Mouse (Mus musculus): ENCODE data around the gene Litaf. TPM values are rescaled to one million over a fixed set of nuclear protein-coding genes. Genes with fewer than 3 reads are reported as not detected.
"Not testable (repeated sequence)": the region's sequence is repeated elsewhere in the genome, so short reads cannot be mapped to it uniquely, and the experiment has no call there.

Gene Litaf
- polyA plus RNA-seq, 1 experiment from 2014 or later, result 112 TPM

- H3K36me3 ChIP-seq (ENCODE audit: insufficient read depth), result peaks cover 24% of the 10 kb centered on the region
- no peak overlapping the region for H3K9ac ChIP-seq
- ATAC-seq (ENCODE audit: insufficient read depth) (no peak), DNase-seq (no peak)
- no peak overlapping the region for H3K4me3 ChIP-seq (ENCODE audit: low read depth, low read length)
- H3K4me1 ChIP-seq (ENCODE audit: insufficient read depth), result 0 out of 2 replicates have a peak, but pooled peaks cover 3% of the 10 kb centered on the region
- no peak overlapping the region for H3K4me2 ChIP-seq
- no peaks in the 10 kb centered on the region for H3K27me3 ChIP-seq (ENCODE audit: insufficient read depth, low read length)
- no peak for TF ChIP-seq CTCF (IDR thresholded peaks at IDR 0.05; ENCODE audit: low read depth)
- H3K27ac ChIP-seq (ENCODE audit: low read depth), result no peak overlapping the region
- no peaks in the 10 kb centered on the region for H3K9me3 ChIP-seq (ENCODE audit: low read depth, low read length)
- 61% methylated on average over 5 of the region's 5 CpGs for WGBS
Observed at GRCm38 (mm10) chr16:10969342-10969741, 96.6 kb downstream of the Litaf start.

GRCm38 (mm10) chr16:10968299-10968698, 97.7 kb downstream of the Litaf start:
- 74% methylated on average over 4 of the region's 4 CpGs for WGBS
- no peak for TF ChIP-seq CTCF (IDR thresholded peaks at IDR 0.05; ENCODE audit: low read depth)
- no peak overlapping the region for H3K4me3 ChIP-seq (ENCODE audit: low read depth, low read length)
- ATAC-seq (ENCODE audit: insufficient read depth) (no peak), DNase-seq (no peak)
- no peak overlapping the region for H3K9ac ChIP-seq
- no peaks in the 10 kb centered on the region for H3K9me3 ChIP-seq (ENCODE audit: low read depth, low read length)
- no peak overlapping the region for H3K4me2 ChIP-seq
- H3K36me3 ChIP-seq (ENCODE audit: insufficient read depth), result peaks cover 27% of the 10 kb centered on the region
- no peak overlapping the region for H3K27ac ChIP-seq (ENCODE audit: low read depth)
- no peaks in the 10 kb centered on the region for H3K4me1 ChIP-seq (ENCODE audit: insufficient read depth)
- no peaks in the 10 kb centered on the region for H3K27me3 ChIP-seq (ENCODE audit: insufficient read depth, low read length)

DNA sequence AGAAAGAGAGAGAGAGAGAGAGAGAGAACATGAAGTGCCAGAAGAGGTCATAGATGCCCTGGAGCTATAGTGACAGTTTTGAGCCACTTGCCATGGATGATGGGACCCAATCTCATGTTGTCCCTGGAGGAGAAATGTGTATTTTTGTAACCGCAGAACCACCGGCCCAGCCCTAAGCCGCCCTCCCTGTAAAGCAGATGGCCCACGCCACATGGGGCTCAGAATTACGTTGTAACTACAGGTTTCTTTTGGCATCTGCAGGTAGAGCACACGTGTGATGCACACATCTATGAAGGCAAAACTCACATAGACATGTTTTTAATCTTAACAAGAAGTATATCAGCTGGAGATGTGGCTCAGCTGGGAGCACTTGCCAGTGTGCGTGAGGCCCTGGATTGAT, 98.2 kb downstream of the Litaf start:
- Histone ChIP-seq H3K27me3 (ENCODE audit: insufficient read depth, low read length) (no peaks in the 10 kb centered on the region), H3K36me3 (ENCODE audit: insufficient read depth) (peaks cover 33% of the 10 kb centered on the region), H3K9ac (no peak overlapping the region), H3K4me2 (no peak overlapping the region), H3K27ac (ENCODE audit: low read depth) (no peak overlapping the region), H3K9me3 (ENCODE audit: low read depth, low read length) (no peaks in the 10 kb centered on the region), H3K4me1 (ENCODE audit: insufficient read depth) (no peaks in the 10 kb centered on the region), H3K4me3 (ENCODE audit: low read depth, low read length) (no peak overlapping the region)
- DNase-seq, result no peak
- whole genome bisulfite sequencing, result 82% methylated on average over 7 of the region's 7 CpGs
- ATAC-seq (ENCODE audit: insufficient read depth), result no peak
- TF ChIP-seq CTCF (IDR thresholded peaks at IDR 0.05; ENCODE audit: low read depth), result no peak

GRCm38 (mm10) chr16:10967013-10967412, 98.9 kb downstream of the Litaf start:
- no peaks in the 10 kb centered on the region for H3K27me3 ChIP-seq (ENCODE audit: insufficient read depth, low read length)
- no peak for DNase-seq
- peaks cover 40% of the 10 kb centered on the region for H3K36me3 ChIP-seq (ENCODE audit: insufficient read depth)
- no peak for TF ChIP-seq CTCF (IDR thresholded peaks at IDR 0.05; ENCODE audit: low read depth)
- H3K9ac ChIP-seq, result no peak overlapping the region
- H3K27ac ChIP-seq (ENCODE audit: low read depth), result no peak overlapping the region
- ATAC-seq (ENCODE audit: insufficient read depth), result no peak
- no peak overlapping the region for H3K4me2 ChIP-seq
- WGBS, result 82% methylated on average over 6 of the region's 6 CpGs
- H3K9me3 ChIP-seq (ENCODE audit: low read depth, low read length), result no peaks in the 10 kb centered on the region
- H3K4me1 ChIP-seq (ENCODE audit: insufficient read depth), result no peaks in the 10 kb centered on the region
- H3K4me3 ChIP-seq (ENCODE audit: low read depth, low read length), result no peak overlapping the region

DNA sequence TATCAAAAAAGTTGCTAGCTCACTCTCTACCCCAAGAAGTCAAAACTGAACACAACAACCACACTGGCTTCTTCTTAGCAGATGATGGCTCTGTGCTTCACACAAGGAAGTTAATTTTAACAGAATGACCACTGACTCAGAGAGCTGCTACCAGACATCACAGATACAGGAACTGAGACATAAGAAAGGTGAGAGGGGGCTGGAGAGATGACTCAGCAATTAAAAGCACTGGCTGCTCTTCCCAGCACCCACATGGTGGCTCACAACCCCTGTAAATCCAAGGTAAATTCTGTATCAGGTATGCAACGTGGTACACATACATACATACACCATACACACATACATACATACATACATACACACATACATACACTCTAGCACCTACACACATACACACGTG, 100.9 kb downstream of the Litaf start:
- no peak for ATAC-seq (ENCODE audit: insufficient read depth)
- H3K36me3 ChIP-seq (ENCODE audit: insufficient read depth), result peaks cover 59% of the 10 kb centered on the region
- H3K9ac ChIP-seq, result no peak overlapping the region
- H3K4me3 ChIP-seq (ENCODE audit: low read depth, low read length), result no peak overlapping the region
- H3K4me1 ChIP-seq (ENCODE audit: insufficient read depth), result no peaks in the 10 kb centered on the region
- no peaks in the 10 kb centered on the region for H3K9me3 ChIP-seq (ENCODE audit: low read depth, low read length)
- TF ChIP-seq CTCF (IDR thresholded peaks at IDR 0.05; ENCODE audit: low read depth), result no peak
- H3K4me2 ChIP-seq, result no peak overlapping the region
- DNase-seq, result no peak
- WGBS, result 87% methylated on average over 2 of the region's 2 CpGs
- H3K27ac ChIP-seq (ENCODE audit: low read depth), result no peak overlapping the region
- no peaks in the 10 kb centered on the region for H3K27me3 ChIP-seq (ENCODE audit: insufficient read depth, low read length)

DNA sequence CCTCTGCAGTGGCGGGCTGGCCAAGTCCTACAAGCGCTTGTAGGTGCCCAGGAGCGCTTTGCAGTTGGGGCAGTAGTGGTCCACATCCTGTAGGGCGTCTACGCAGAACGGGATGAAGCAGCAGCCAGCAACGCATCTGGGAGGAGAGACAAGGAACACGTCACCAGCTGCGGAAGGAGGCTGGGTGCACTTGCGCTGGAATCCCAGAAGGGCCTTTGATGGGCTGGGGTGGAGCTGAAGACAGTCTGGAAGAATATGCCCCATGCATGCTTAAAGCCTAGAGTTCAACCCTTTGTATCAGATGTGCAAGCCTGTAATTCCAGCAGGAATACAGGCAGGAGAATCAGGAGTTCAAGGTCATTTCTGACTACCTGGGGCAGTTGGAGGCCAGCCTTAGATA, 105.0 kb downstream of the Litaf start:
- ATAC-seq (ENCODE audit: insufficient read depth) (no peak), DNase-seq (no peak)
- no peak for TF ChIP-seq CTCF (IDR thresholded peaks at IDR 0.05; ENCODE audit: low read depth)
- peaks cover 70% of the 10 kb centered on the region for H3K36me3 ChIP-seq (ENCODE audit: insufficient read depth)
- no peak overlapping the region for H3K4me2 ChIP-seq
- WGBS, result 87% methylated on average over 10 of the region's 10 CpGs
- H3K4me1 ChIP-seq (ENCODE audit: insufficient read depth), result no peaks in the 10 kb centered on the region
- no peaks in the 10 kb centered on the region for H3K27me3 ChIP-seq (ENCODE audit: insufficient read depth, low read length)
- H3K9ac ChIP-seq, result no peak overlapping the region
- H3K4me3 ChIP-seq (ENCODE audit: low read depth, low read length), result no peak overlapping the region
- H3K9me3 ChIP-seq (ENCODE audit: low read depth, low read length), result no peaks in the 10 kb centered on the region
- H3K27ac ChIP-seq (ENCODE audit: low read depth), result no peak overlapping the region

DNA sequence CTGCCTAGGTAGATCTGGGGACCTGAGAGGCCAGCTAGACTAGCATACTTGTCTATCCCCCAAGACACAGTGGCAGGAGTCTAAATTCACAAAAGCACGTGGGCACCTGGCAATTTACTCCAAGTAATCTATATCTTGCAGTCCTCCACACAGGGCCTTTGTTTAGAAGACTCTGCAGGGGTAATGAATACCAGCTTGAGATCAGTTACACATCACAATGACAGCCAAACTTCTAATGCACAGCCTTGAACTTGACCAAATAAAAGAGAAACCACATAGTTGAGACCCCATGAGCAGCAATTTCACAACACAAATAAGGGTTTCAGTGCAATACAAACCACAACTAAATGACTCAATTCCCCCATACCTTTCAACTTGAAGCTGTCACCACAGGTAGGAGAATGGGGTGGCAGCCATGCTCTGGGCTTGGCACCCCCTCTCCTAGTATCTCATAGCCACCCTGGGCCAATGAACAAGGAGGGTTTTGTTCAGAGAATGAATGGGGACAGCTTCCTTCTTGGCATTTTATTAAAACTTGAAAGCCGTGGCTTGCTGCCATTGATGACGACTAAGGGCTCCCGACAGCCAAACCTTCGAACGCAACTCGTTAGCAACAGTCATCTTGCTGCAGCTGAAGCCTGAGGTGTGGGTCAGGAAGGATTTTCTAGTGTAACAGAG, 107.1 kb downstream of the Litaf start:
- no peak overlapping the region for H3K4me3 ChIP-seq (ENCODE audit: low read depth, low read length)
- peaks cover 54% of the 10 kb centered on the region for H3K36me3 ChIP-seq (ENCODE audit: insufficient read depth)
- no peaks in the 10 kb centered on the region for H3K4me1 ChIP-seq (ENCODE audit: insufficient read depth)
- no peaks in the 10 kb centered on the region for H3K9me3 ChIP-seq (ENCODE audit: low read depth, low read length)
- no peak overlapping the region for H3K4me2 ChIP-seq
- TF ChIP-seq CTCF (IDR thresholded peaks at IDR 0.05; ENCODE audit: low read depth), result no peak
- H3K27me3 ChIP-seq (ENCODE audit: insufficient read depth, low read length), result no peaks in the 10 kb centered on the region
- WGBS, result 80% methylated on average over 7 of the region's 7 CpGs
- no peak for DNase-seq
- ATAC-seq (ENCODE audit: insufficient read depth), result no peak
- H3K9ac ChIP-seq, result no peak overlapping the region; the same call in 1 of the 2 replicates
- no peak overlapping the region for H3K27ac ChIP-seq (ENCODE audit: low read depth)

- not testable (repeated sequence) for H3K27ac ChIP-seq (ENCODE audit: low read depth); H3K4me1 ChIP-seq (ENCODE audit: insufficient read depth); H3K4me3 ChIP-seq (ENCODE audit: low read depth, low read length); H3K9me3 ChIP-seq (ENCODE audit: low read depth, low read length); DNase-seq; ATAC-seq (ENCODE audit: insufficient read depth); H3K27me3 ChIP-seq (ENCODE audit: insufficient read depth, low read length); H3K4me2 ChIP-seq; H3K9ac ChIP-seq
- H3K36me3 ChIP-seq (ENCODE audit: insufficient read depth), result peaks cover 50% of the 10 kb centered on the region
- 90% methylated on average over 12 of the region's 12 CpGs for WGBS
Observed at GRCm38 (mm10) chr16:10958307-10958706, 107.7 kb downstream of the Litaf start.

Data from lung, embryonic 14.5 days (tissue).